Mouse (Mus musculus) midbrain, embryonic 13.5 days (tissue): ENCODE measurements around the gene Got1. TPM values are rescaled to one million over a fixed set of nuclear protein-coding genes. Genes with fewer than 3 reads are reported as not detected.

Experiments used
- ATAC-seq: fragments of 200-750 bp; cut with Nextera tagmentation; 2 replicates; pipeline ENCODE4 v1.8.0; 2017; ENCODE audit warnings: mild to moderate bottlenecking, moderate TSS enrichment, moderate library complexity
- H3K27ac ChIP-seq: fragments of 300-500 bp; sonication (generic); 2 replicates; pipeline ENCODE4 v1.5.1; 2015; ENCODE audit warnings: inconsistent platforms, mild to moderate bottlenecking, moderate library complexity
- H3K27me3 ChIP-seq: fragments of 300-500 bp; sonication (generic); 2 replicates; pipeline ENCODE4 v1.6.1; 2015; ENCODE audit warnings: mild to moderate bottlenecking, inconsistent platforms
- H3K36me3 ChIP-seq: fragments of 300-500 bp; sonication (generic); 2 replicates; pipeline ENCODE4 v1.6.1; 2015; ENCODE audit warnings: mild to moderate bottlenecking, inconsistent platforms
- H3K4me1 ChIP-seq: fragments of 300-500 bp; sonication (generic); replicated peaks from 2 replicates; pipeline ENCODE4 v1.6.1; 2015; ENCODE audit warnings: inconsistent platforms
- H3K4me2 ChIP-seq: fragments of 300-500 bp; sonication (generic); replicated peaks from 2 replicates; pipeline ENCODE4 v1.6.1; 2015; ENCODE audit warnings: moderate library complexity, mild to moderate bottlenecking, inconsistent platforms
- H3K4me3 ChIP-seq: fragments of 300-500 bp; sonication (generic); replicated peaks from 2 replicates; pipeline ENCODE4 v1.5.1; 2015; ENCODE audit warnings: mild to moderate bottlenecking, inconsistent platforms
- H3K9ac ChIP-seq: fragments of 300-500 bp; sonication (generic); replicated peaks from 2 replicates; pipeline ENCODE4 v1.6.1; 2015; ENCODE audit warnings: mild to moderate bottlenecking, inconsistent platforms
- H3K9me3 ChIP-seq: fragments of 300-500 bp; sonication (generic); 2 replicates; pipeline ENCODE4 v1.6.1; 2016; ENCODE audit warnings: mild to moderate bottlenecking, inconsistent platforms
- WGBS: fragments of 180-500 bp; shearing (Covaris S2); methylation state at CpG from one replicate; pipeline ENCODE4 v1.1.7; 2015; 5-methylcytosine and 5-hydroxymethylcytosine counted together
- polyA plus RNA-seq: library from polyadenylated mRNA; unstranded; fragments of >200 nt; fragmentation: Nextera tagmentation; extraction: Ambion mirVana; gene quantifications from 2 replicates; pipeline ENCODE4 v1.2.1, GENCODE M21; 2015

Got1 gene
- polyA plus RNA-seq, 1 experiment from 2014 or later: 67.3 TPM

DNA sequence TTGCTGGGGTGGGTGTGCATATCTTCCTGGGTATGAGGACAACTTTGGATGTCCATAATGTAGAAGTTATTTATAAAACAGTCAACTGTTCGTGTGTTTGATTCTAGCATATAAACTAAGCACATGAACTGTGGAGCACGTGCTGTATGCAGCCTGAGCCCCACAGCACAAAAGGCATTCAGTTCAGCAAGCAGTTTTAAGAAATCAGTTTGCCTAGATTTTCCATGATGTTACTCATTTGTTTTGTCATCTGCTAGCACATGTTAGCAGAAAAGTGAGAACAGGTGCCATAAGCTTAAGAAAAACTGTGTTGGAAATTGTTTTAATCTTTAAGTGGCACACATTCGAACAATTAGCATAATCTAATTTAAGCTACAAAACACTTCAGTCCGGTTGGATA is 64.5 kb downstream of the Got1 start:
- H3K9me3 ChIP-seq: no peaks in the 10 kb centered on the region
- H3K4me2 ChIP-seq: no peak overlapping the region
- no peak overlapping the region for H3K9ac ChIP-seq
- no peaks in the 10 kb centered on the region for H3K36me3 ChIP-seq
- no peak overlapping the region for H3K27ac ChIP-seq
- WGBS: 82% methylated on average over 4 of the region's 4 CpGs
- H3K4me1 ChIP-seq: no peaks in the 10 kb centered on the region
- H3K27me3 ChIP-seq: no peaks in the 10 kb centered on the region
- H3K4me3 ChIP-seq: no peak overlapping the region
- no peak for ATAC-seq

DNA sequence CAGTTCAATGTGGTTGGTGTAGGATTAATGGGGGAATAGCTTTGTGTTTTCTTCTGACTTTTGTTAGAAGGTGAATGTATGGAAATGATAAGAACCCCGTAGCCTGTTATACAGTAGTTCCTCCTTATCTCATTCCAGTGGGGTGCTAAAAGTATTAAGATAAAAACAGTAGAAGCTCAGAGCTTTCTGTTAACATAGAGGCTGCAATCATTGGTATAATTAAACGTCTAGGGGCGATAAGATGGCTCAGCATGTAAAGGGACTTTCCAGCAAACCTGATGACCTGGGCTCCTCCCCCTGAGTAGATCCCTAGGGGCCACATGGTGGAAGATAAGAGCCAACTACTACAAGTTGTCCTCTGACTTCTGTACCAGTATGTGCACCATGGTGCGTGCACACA is 71.4 kb downstream of the Got1 start:
- H3K9me3 ChIP-seq: no peaks in the 10 kb centered on the region
- no peak for ATAC-seq
- H3K4me3 ChIP-seq: no peak overlapping the region
- H3K27ac ChIP-seq: no peak overlapping the region
- no peaks in the 10 kb centered on the region for H3K4me1 ChIP-seq
- no peaks in the 10 kb centered on the region for H3K27me3 ChIP-seq
- WGBS: 87% methylated on average over 4 of the region's 4 CpGs
- no peak overlapping the region for H3K4me2 ChIP-seq
- H3K36me3 ChIP-seq: no peaks in the 10 kb centered on the region
- no peak overlapping the region for H3K9ac ChIP-seq

DNA sequence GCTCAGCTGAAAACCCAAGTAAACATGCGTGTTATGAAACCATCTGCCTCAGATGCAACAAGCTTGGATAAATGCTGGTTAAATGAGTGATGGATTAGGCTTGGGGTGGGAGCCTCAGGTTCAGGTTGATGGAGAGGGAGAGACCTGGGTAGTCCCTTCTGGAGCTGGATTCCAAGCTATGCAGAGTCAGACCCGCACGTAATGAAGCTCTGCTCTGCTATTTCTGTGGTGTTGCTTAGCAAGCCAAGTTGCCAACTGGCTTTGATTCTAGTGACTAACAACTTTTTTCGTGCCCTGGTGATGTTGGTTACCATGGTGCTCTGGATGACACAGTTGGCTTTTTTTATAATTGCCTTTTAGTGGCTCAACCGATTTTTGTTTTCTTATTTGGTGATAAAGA is 72.2 kb downstream of the Got1 start:
- 89% methylated on average over 5 of the region's 5 CpGs for WGBS
- Histone ChIP-seq H3K4me1 (no peaks in the 10 kb centered on the region), H3K27me3 (no peaks in the 10 kb centered on the region), H3K9me3 (no peaks in the 10 kb centered on the region), H3K4me2 (no peak overlapping the region), H3K9ac (no peak overlapping the region), H3K36me3 (no peaks in the 10 kb centered on the region), H3K27ac (no peak overlapping the region), H3K4me3 (no peak overlapping the region)
- no peak for ATAC-seq

DNA sequence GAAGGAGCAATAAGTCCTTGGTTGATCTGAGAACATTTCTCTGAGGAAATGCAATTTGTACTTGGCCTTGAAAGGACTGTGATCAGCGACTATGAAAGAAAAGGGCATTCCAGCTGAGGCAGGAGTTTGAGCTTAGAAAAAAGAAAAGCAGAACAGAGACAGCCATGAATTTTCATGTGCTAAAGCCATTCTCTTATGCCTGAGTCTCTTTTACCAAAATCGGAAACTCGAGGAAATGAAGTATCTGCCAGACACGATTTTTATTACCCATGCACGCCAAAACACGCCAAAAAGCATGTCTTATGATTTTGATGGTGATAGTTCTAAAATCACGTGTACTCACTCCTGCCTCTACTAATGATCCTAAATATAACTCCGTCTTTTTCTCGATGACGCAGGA is 72.8 kb downstream of the Got1 start:
- H3K9me3 ChIP-seq: no peaks in the 10 kb centered on the region
- ATAC-seq: no peak
- WGBS: 88% methylated on average over 10 of the region's 10 CpGs
- H3K27me3 ChIP-seq: no peaks in the 10 kb centered on the region
- H3K4me2 ChIP-seq: no peak overlapping the region
- no peak overlapping the region for H3K4me3 ChIP-seq
- no peaks in the 10 kb centered on the region for H3K36me3 ChIP-seq
- no peak overlapping the region for H3K27ac ChIP-seq
- no peaks in the 10 kb centered on the region for H3K4me1 ChIP-seq
- no peak overlapping the region for H3K9ac ChIP-seq

Other genes with a start within 250 kb of the Got1 start
- 0.05 TPM in 2 replicates for gene Hpse2, start 136.2 kb downstream of the Got1 start, polyA plus RNA-seq
- gene Cnnm1, start 84.2 kb downstream of the Got1 start, polyA plus RNA-seq: 0.80 and 1.3 TPM in 2 replicates
- gene Nkx2-3, start 87.7 kb upstream of the Got1 start, polyA plus RNA-seq: 0.85 and 1.0 TPM in 2 replicates
- gene Slc25a28, start 150.3 kb upstream of the Got1 start, polyA plus RNA-seq: 10.8 and 14.4 TPM in 2 replicates
- gene Entpd7, start 165.1 kb upstream of the Got1 start, polyA plus RNA-seq: 9.1 and 9.9 TPM in 2 replicates
- gene Cutc, start 228.4 kb upstream of the Got1 start, polyA plus RNA-seq: 8.4 and 9.8 TPM in 2 replicates
- gene Cox15, start 228.4 kb upstream of the Got1 start, polyA plus RNA-seq: 12.0 and 12.7 TPM in 2 replicates